Mouse (Mus musculus) midbrain, embryonic 15.5 days (tissue): ENCODE measurements around the gene 9130230L23Rik. TPM values are rescaled to one million over a fixed set of nuclear protein-coding genes. Genes with fewer than 3 reads are reported as not detected.
A peak's percentile ranks its signal among the peaks of the same experiment; 100 is the strongest.

Source experiments
- ATAC-seq: fragments of 200-750 bp; cut with Nextera tagmentation; replicated peaks from 2 replicates; pipeline ENCODE4 v1.8.0; 2017; ENCODE audit warnings: moderate TSS enrichment
- H3K27ac ChIP-seq: fragments of 300-500 bp; sonication (generic); 2 replicates; pipeline ENCODE4 v1.5.1; 2015; ENCODE audit warnings: mild to moderate bottlenecking, inconsistent platforms
- H3K27me3 ChIP-seq: fragments of 300-500 bp; sonication (generic); replicated peaks from 2 replicates; pipeline ENCODE4 v1.6.1; 2015; ENCODE audit warnings: inconsistent platforms
- H3K36me3 ChIP-seq: fragments of 300-500 bp; sonication (generic); replicated peaks from 2 replicates; pipeline ENCODE4 v1.6.1; 2015; ENCODE audit warnings: inconsistent platforms
- H3K4me1 ChIP-seq: fragments of 300-500 bp; sonication (generic); 2 replicates; pipeline ENCODE4 v1.6.1; 2015; ENCODE audit warnings: inconsistent platforms
- H3K4me2 ChIP-seq: fragments of 300-500 bp; sonication (generic); 2 replicates; pipeline ENCODE4 v1.6.1; 2015; ENCODE audit warnings: inconsistent platforms, mild to moderate bottlenecking, moderate library complexity
- H3K4me3 ChIP-seq: fragments of 300-500 bp; sonication (generic); 2 replicates; pipeline ENCODE4 v1.5.1; 2015; ENCODE audit warnings: mild to moderate bottlenecking, inconsistent platforms
- H3K9ac ChIP-seq: fragments of 300-500 bp; sonication (generic); 2 replicates; pipeline ENCODE4 v1.6.1; 2015; ENCODE audit warnings: mild to moderate bottlenecking, inconsistent platforms
- H3K9me3 ChIP-seq: fragments of 300-500 bp; sonication (generic); 2 replicates; pipeline ENCODE4 v1.6.1; 2016; ENCODE audit warnings: inconsistent platforms
- WGBS: fragments of 180-500 bp; shearing (Covaris S2); methylation state at CpG from one replicate; pipeline ENCODE4 v1.1.7; 2015; ENCODE audit warnings: mixed read lengths; 5-methylcytosine and 5-hydroxymethylcytosine counted together
- microRNA-seq: library from miRNA; unstranded; fragments of <30 nt; microRNA quantifications from one replicate; pipeline ENCODE4, GENCODE M21; 2016
- polyA plus RNA-seq: library from polyadenylated mRNA; unstranded; fragments of >200 nt; fragmentation: Nextera tagmentation; extraction: Ambion mirVana; gene quantifications from 2 replicates; pipeline ENCODE4 v1.2.1, GENCODE M21; 2015

9130230L23Rik gene
- polyA plus RNA-seq, 1 experiment from 2014 or later: not detected

DNA sequence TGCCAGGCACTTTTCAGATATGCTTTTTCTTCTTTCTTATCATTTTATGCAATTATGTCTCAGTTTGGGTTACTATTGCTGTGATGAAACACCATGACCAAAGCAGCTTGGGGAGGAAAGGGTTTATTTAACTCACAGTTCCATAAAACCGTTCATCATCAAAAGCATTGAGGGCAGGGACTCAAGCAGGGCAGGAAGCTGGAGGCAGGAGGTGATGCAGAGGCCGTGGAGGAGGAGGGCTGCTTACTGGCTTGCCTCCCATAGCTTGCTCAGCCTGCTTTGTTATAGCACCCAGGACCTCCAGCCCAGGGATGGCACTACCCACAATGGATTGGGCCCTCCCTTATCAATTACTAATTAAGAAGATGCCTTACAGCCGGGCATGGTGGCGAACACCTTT is 62.9 kb downstream of the 9130230L23Rik start:
- 68% methylated on average over 4 of the region's 4 CpGs for WGBS
- H3K36me3 ChIP-seq: no peaks in the 10 kb centered on the region
- no peak overlapping the region for H3K9ac ChIP-seq
- no peaks in the 10 kb centered on the region for H3K27me3 ChIP-seq
- no peak overlapping the region for H3K4me2 ChIP-seq
- no peak overlapping the region for H3K27ac ChIP-seq
- no peak overlapping the region for H3K4me3 ChIP-seq
- H3K9me3 ChIP-seq: no peaks in the 10 kb centered on the region
- H3K4me1 ChIP-seq: no peaks in the 10 kb centered on the region
- no peak for ATAC-seq

GRCm38 (mm10) chr5:65937998-65938715 is 65.9 kb downstream of the 9130230L23Rik start:
- H3K27me3 ChIP-seq: no peaks in the 10 kb centered on the region
- 58% methylated on average over 9 of the region's 9 CpGs for WGBS
- no peak overlapping the region for H3K27ac ChIP-seq
- H3K4me1 ChIP-seq: no peaks in the 10 kb centered on the region
- H3K9me3 ChIP-seq: no peaks in the 10 kb centered on the region
- ATAC-seq: peak; percentile 65; the same call in 1 of the 2 replicates
- no peak overlapping the region for H3K4me3 ChIP-seq
- no peak overlapping the region for H3K9ac ChIP-seq
- H3K36me3 ChIP-seq: no peaks in the 10 kb centered on the region
- no peak overlapping the region for H3K4me2 ChIP-seq

- H3K27me3 ChIP-seq: no peaks in the 10 kb centered on the region
- no peaks in the 10 kb centered on the region for H3K36me3 ChIP-seq
- H3K9me3 ChIP-seq: no peaks in the 10 kb centered on the region
- 71% methylated on average over 11 of the region's 11 CpGs for WGBS
- ATAC-seq: no peak
- H3K4me2 ChIP-seq: no peak overlapping the region
- H3K4me1 ChIP-seq: no peaks in the 10 kb centered on the region
- no peak overlapping the region for H3K27ac ChIP-seq
- H3K9ac ChIP-seq: no peak overlapping the region
- no peak overlapping the region for H3K4me3 ChIP-seq
These were observed 66.9 kb downstream of the 9130230L23Rik start for GRCm38 (mm10) chr5:65937011-65937726.

- no peaks in the 10 kb centered on the region for H3K9me3 ChIP-seq
- H3K36me3 ChIP-seq: no peaks in the 10 kb centered on the region
- no peak within 1 kb of the TSS for H3K4me2 ChIP-seq
- no peaks in the 10 kb centered on the region for H3K27me3 ChIP-seq
- no peak for ATAC-seq
- H3K9ac ChIP-seq: no peak within 1 kb of the TSS
- no peak within 1 kb of the TSS for H3K4me3 ChIP-seq
- 86% methylated on average over 5 of the region's 5 CpGs for WGBS
- no peaks in the 10 kb centered on the region for H3K4me1 ChIP-seq
- H3K27ac ChIP-seq: no peak within 1 kb of the TSS
These were observed 69.3 kb downstream of the 9130230L23Rik start, which contains the start of gene Chrna9 for GRCm38 (mm10) chr5:65934783-65935182. TSS of gene Chrna9 (plus strand) at chr5:65934921.

GRCm38 (mm10) chr5:65933764-65934163 is 70.3 kb downstream of the 9130230L23Rik start:
- H3K36me3 ChIP-seq: no peaks in the 10 kb centered on the region
- no peak overlapping the region for H3K4me3 ChIP-seq
- WGBS: 84% methylated on average over 2 of the region's 2 CpGs
- no peak for ATAC-seq
- H3K27ac ChIP-seq: no peak overlapping the region
- no peak overlapping the region for H3K4me2 ChIP-seq
- H3K27me3 ChIP-seq: no peaks in the 10 kb centered on the region
- no peaks in the 10 kb centered on the region for H3K4me1 ChIP-seq
- H3K9ac ChIP-seq: no peak overlapping the region
- no peaks in the 10 kb centered on the region for H3K9me3 ChIP-seq

DNA sequence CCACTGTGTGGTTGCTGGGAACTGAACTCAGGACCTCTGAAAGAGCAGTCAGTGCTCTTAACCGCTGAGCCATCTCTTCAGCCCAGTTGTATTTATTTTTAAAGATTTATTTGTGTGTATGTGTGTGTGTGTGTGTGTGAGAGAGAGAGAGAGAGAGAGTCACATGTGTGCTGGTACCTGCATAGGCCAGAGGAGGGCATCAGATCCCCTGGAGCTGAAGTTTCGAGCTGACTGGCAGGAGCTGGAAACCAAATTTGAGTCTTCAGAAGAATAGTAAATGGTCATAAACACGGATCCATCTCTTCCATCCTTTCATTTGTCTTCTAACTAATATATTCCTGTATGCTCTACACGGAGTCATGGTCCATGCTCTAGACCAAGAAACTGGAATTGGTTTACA is 70.8 kb downstream of the 9130230L23Rik start:
- H3K4me1 ChIP-seq: no peaks in the 10 kb centered on the region
- 91% methylated on average over 4 of the region's 4 CpGs for WGBS
- H3K9ac ChIP-seq: no peak overlapping the region
- no peak for ATAC-seq
- no peak overlapping the region for H3K27ac ChIP-seq
- H3K9me3 ChIP-seq: no peaks in the 10 kb centered on the region
- no peak overlapping the region for H3K4me3 ChIP-seq
- H3K36me3 ChIP-seq: no peaks in the 10 kb centered on the region
- H3K27me3 ChIP-seq: no peaks in the 10 kb centered on the region
- no peak overlapping the region for H3K4me2 ChIP-seq

DNA sequence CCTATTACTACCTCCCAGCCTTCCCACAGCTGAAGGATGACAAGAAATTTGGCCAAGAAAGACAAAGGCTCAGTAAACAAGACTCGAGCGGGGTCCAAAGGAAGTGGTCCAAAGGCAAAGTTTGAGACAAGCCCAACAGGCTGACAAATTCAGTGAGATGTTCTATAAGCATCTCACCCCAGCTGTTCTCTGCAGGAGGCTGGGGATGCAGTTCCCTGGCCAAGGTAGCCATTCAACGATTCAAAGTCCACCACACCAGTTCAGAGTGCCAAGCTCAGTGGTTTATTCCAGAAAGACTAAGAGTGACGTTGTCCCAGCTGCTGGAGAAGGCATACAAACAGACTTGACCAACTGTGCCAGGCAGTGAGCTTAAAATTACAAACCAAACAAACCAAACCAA is 73.9 kb downstream of the 9130230L23Rik start:
- Histone ChIP-seq H3K9me3 (no peaks in the 10 kb centered on the region), H3K27me3 (no peaks in the 10 kb centered on the region), H3K27ac (no peak overlapping the region), H3K4me1 (no peaks in the 10 kb centered on the region), H3K4me2 (no peak overlapping the region), H3K9ac (no peak overlapping the region), H3K4me3 (no peak overlapping the region), H3K36me3 (no peaks in the 10 kb centered on the region)
- 83% methylated on average over 4 of the region's 4 CpGs for WGBS
- ATAC-seq: no peak

Small RNAs within 50 kb of the gene (microRNA-seq; reads per million reads assigned to microRNA genes)
- gene Gm25952: not detected

Other genes with a start within 250 kb of the 9130230L23Rik start
- 17.8 and 20.5 TPM in 2 replicates for gene N4bp2, start 240.8 kb downstream of the 9130230L23Rik start, polyA plus RNA-seq
- 0.41 and 0.52 TPM in 2 replicates for gene Rhoh, start 143.1 kb downstream of the 9130230L23Rik start, polyA plus RNA-seq
- not detected in 2 replicates for gene Chrna9, start 69.4 kb downstream of the 9130230L23Rik start, polyA plus RNA-seq
- gene Rbm47, start 168.8 kb upstream of the 9130230L23Rik start, polyA plus RNA-seq: 3.3 and 3.5 TPM in 2 replicates